Mouse (Mus musculus): Measurements from ENCODE around the gene Sh2d1b1. TPM values are rescaled to one million over a fixed set of nuclear protein-coding genes. Genes with fewer than 3 reads are reported as not detected.

Sh2d1b1 gene
- polyA plus RNA-seq, 1 experiment, result not detected

DNA sequence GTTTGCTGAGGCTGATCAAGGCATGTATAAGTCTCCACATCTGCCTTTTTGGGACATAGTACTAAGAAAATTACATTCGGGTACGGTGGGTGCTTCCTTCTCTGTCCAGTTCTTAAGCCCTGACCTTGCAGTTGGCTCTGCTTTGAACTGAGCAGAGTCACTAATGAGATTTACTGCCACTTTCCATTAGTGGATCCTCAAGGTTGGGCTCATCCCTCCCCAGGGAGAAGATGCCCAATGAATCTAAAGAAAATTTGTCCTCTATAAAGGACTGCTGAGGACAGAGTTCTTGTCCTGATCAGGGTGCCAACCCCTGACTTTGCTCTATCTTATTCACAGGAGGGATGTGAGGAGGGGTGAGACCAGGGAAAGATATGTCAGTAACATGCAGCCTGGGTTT is 44.9 kb downstream of the Sh2d1b1 start:
- H3K4me3 ChIP-seq (replicated peaks), result no peak overlapping the region
- peaks cover 85% of the 10 kb centered on the region for H3K36me3 ChIP-seq (replicated peaks; ENCODE audit: low read length)
- H3K9me3 ChIP-seq, result no peaks in the 10 kb centered on the region
- no peaks in the 10 kb centered on the region for H3K4me1 ChIP-seq
- TF ChIP-seq GATA1 (IDR thresholded peaks at IDR 0.05; ENCODE audit: borderline replicate concordance, low read length) (no peak), FLI1 (IDR thresholded peaks at IDR 0.05; ENCODE audit: low read length) (no peak)
- no peaks in the 10 kb centered on the region for H3K27me3 ChIP-seq (replicated peaks)

DNA sequence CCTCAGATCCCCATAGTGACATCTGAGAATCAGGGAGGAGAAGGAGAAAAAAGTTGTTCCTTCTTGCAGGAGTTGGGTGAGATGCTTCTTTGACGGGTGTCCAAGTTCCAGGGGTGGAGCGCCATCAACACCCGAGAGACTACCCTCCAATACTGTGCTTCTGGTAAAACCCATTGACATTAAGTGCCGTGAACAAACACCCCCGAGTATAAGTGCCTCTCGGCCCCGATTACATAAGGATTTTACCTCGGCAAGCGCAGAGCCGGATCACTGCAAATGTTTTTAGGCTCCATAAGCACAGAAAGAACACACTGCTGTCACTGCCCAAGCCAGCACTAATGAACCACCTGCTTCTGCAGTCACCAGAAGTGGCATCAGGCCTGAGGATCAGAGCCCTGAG is 45.9 kb downstream of the Sh2d1b1 start:
- Histone ChIP-seq H3K9me3 (no peaks in the 10 kb centered on the region), H3K36me3 (replicated peaks; ENCODE audit: low read length) (peaks cover 85% of the 10 kb centered on the region), H3K4me1 (no peaks in the 10 kb centered on the region), H3K27me3 (replicated peaks) (no peaks in the 10 kb centered on the region), H3K4me3 (replicated peaks) (no peak overlapping the region)
- TF ChIP-seq FLI1 (IDR thresholded peaks at IDR 0.05; ENCODE audit: low read length) (no peak), GATA1 (IDR thresholded peaks at IDR 0.05; ENCODE audit: borderline replicate concordance, low read length) (no peak)

DNA sequence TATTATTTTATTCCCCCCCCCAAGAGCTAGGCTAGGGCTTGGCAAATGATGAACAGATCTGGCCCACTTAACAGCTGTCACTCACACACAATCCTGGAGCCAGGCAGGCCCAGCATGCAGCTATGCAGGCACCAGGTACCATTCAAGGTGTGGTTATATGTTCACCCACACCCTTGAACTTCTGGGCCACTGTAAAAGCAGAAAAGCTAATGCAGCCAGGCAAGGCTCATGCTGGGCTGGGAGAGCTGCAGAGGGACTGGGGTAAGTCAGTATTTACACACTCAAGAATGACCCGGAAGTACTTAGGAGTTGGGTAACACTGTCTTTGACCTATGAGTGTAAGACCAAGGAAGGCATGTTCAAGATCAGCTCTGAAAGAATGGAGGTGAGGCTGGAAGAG is 47.2 kb downstream of the Sh2d1b1 start:
- TF ChIP-seq GATA1 (IDR thresholded peaks at IDR 0.05; ENCODE audit: borderline replicate concordance, low read length) (no peak), FLI1 (IDR thresholded peaks at IDR 0.05; ENCODE audit: low read length) (no peak)
- Histone ChIP-seq H3K4me3 (replicated peaks) (no peak overlapping the region), H3K36me3 (replicated peaks; ENCODE audit: low read length) (peaks cover 83% of the 10 kb centered on the region), H3K27me3 (replicated peaks) (no peaks in the 10 kb centered on the region), H3K9me3 (no peaks in the 10 kb centered on the region), H3K4me1 (no peaks in the 10 kb centered on the region)

DNA sequence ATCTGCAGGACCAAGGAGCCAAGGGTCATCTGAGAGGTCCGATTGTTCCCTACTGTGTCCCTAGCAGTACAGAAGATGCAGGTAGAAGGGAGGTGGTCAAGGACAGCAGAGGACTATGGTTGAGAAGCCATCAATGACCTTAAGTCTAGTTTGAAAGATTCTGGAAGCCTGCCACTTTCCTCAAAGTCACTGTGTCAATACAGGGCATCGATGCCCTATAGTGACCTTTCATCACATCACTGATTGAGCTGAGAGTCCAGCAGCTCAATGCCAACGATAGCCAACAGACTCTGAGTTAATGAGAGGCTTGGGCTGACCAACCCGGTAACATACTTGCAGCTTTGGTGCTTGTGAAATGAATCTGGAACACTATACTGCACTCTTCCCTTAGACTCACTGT is 48.2 kb downstream of the Sh2d1b1 start:
- TF ChIP-seq FLI1 (IDR thresholded peaks at IDR 0.05; ENCODE audit: low read length), result no peak
- no peak for TF ChIP-seq GATA1 (IDR thresholded peaks at IDR 0.05; ENCODE audit: borderline replicate concordance, low read length)
- Histone ChIP-seq H3K4me3 (replicated peaks) (no peak overlapping the region), H3K36me3 (replicated peaks; ENCODE audit: low read length) (peaks cover 85% of the 10 kb centered on the region), H3K27me3 (replicated peaks) (no peaks in the 10 kb centered on the region), H3K4me1 (no peaks in the 10 kb centered on the region), H3K9me3 (no peaks in the 10 kb centered on the region)

DNA sequence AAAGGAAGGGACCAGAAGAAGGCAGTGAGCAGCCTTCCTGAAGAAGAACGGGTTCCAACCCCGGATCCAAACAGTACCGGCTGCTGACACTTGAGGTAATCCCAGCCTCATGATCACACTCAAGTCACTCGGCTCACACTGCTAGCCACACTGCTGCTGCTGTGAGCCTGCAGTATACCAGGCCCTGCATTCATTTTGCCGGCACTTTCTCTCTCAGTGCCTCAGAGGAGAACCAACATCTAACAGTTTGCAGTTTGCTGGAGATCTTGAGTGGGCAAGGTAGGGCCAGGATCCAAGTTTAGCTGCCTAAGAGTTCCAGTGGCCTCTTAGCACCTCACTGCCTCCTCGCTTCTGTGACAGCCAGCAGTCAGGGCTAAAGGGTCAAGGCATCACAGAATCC is 54.8 kb downstream of the Sh2d1b1 start:
- no peak for TF ChIP-seq GATA1 (IDR thresholded peaks at IDR 0.05; ENCODE audit: borderline replicate concordance, low read length)
- Histone ChIP-seq H3K9me3 (no peaks in the 10 kb centered on the region), H3K36me3 (replicated peaks; ENCODE audit: low read length) (peaks cover 70% of the 10 kb centered on the region), H3K4me3 (replicated peaks) (no peak overlapping the region), H3K4me1 (no peaks in the 10 kb centered on the region), H3K27me3 (replicated peaks) (no peaks in the 10 kb centered on the region)

DNA sequence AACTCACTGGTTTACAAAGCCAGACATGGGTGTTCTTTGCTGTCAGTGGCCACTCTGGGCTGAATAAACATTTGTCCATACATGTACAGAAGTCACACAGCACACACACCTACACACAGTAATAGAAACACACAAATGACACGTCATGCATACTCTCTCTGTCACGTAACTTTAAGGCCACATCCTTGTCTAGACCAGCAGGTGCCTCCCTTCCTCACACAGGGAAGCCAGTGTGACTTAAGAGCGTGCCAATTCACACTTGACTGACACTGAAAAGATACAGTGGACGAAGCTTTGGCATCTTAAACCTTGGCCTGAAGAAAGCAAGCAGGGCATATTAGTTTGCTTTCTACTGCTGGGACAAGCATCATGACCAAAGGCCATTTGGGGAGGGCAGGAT is 55.7 kb downstream of the Sh2d1b1 start:
- Histone ChIP-seq H3K27me3 (replicated peaks) (no peaks in the 10 kb centered on the region), H3K36me3 (replicated peaks; ENCODE audit: low read length) (peaks cover 66% of the 10 kb centered on the region), H3K4me1 (no peaks in the 10 kb centered on the region), H3K9me3 (no peaks in the 10 kb centered on the region), H3K4me3 (replicated peaks) (no peak overlapping the region)
- TF ChIP-seq FLI1 (IDR thresholded peaks at IDR 0.05; ENCODE audit: low read length) (no peak), GATA1 (IDR thresholded peaks at IDR 0.05; ENCODE audit: borderline replicate concordance, low read length) (no peak)

Other genes starting within 250 kb of the Sh2d1b1 start
- not detected in 2 replicates for gene Ddr2, start 166.6 kb upstream of the Sh2d1b1 start, polyA plus RNA-seq (2012; ENCODE audit: insufficient read depth, low replicate concordance)
- 0.74 and 2.3 TPM in 2 replicates for gene Uap1, start 102.4 kb upstream of the Sh2d1b1 start, polyA plus RNA-seq (2012; ENCODE audit: insufficient read depth, low replicate concordance)
- 0.74 and 1.1 TPM in 2 replicates for gene Uhmk1, start 61.9 kb upstream of the Sh2d1b1 start, polyA plus RNA-seq (2012; ENCODE audit: insufficient read depth, low replicate concordance)
- gene Sh2d1b2, start 44.6 kb upstream of the Sh2d1b1 start, polyA plus RNA-seq (2012; ENCODE audit: insufficient read depth, low replicate concordance), result not detected in 2 replicates
- gene Gm7694, start 29.0 kb downstream of the Sh2d1b1 start, polyA plus RNA-seq (2012; ENCODE audit: insufficient read depth, low replicate concordance), result 2.0 and 4.3 TPM in 2 replicates
- not detected in 2 replicates for gene Spata46, start 31.5 kb downstream of the Sh2d1b1 start, polyA plus RNA-seq (2012; ENCODE audit: insufficient read depth, low replicate concordance)